Mouse (Mus musculus): ENCODE measurements around the gene Rassf1.
A peak's percentile ranks its signal among the peaks of the same experiment; 100 is the strongest.

Rassf1 gene

GRCm38 (mm10) chr9:107551117-107551889, at the start of gene Rassf1:
TSS of gene Rassf1 (plus strand) at chr9:107551555.
- DNase-seq, result no peak

GRCm38 (mm10) chr9:107502131-107502846, 49.1 kb upstream of the Rassf1 start:
- DNase-seq, result no peak

GRCm38 (mm10) chr9:107504662-107505537, 46.5 kb upstream of the Rassf1 start:
- no peak for DNase-seq

GRCm38 (mm10) chr9:107508266-107508665, 43.1 kb upstream of the Rassf1 start:
- DNase-seq, result peak; percentile 61

- no peak for DNase-seq
Measured at GRCm38 (mm10) chr9:107510384-107511100, 40.8 kb upstream of the Rassf1 start.

- no peak for DNase-seq
Measured at GRCm38 (mm10) chr9:107511436-107511835, 39.9 kb upstream of the Rassf1 start.

GRCm38 (mm10) chr9:107512326-107512725, 39.0 kb upstream of the Rassf1 start:
- DNase-seq, result no peak

GRCm38 (mm10) chr9:107514303-107514955, 36.9 kb upstream of the Rassf1 start:
- peak; percentile 63 for DNase-seq

GRCm38 (mm10) chr9:107520331-107520730, 31.0 kb upstream of the Rassf1 start:
- DNase-seq, result no peak

- no peak for DNase-seq
Measured at GRCm38 (mm10) chr9:107521190-107521589, 30.2 kb upstream of the Rassf1 start.

- no peak for DNase-seq
Measured at GRCm38 (mm10) chr9:107521711-107522399, 29.5 kb upstream of the Rassf1 start.

GRCm38 (mm10) chr9:107522400-107522711, 29.0 kb upstream of the Rassf1 start:
- no peak for DNase-seq

GRCm38 (mm10) chr9:107526198-107527026, 24.9 kb upstream of the Rassf1 start:
- DNase-seq, result peak; percentile 57

GRCm38 (mm10) chr9:107533791-107534407, 17.5 kb upstream of the Rassf1 start, which contains the start of gene Tmem115:
TSS of gene Tmem115 (plus strand) at chr9:107533945.
- peak; percentile 98 for DNase-seq

GRCm38 (mm10) chr9:107534408-107535202, 16.8 kb upstream of the Rassf1 start:
- DNase-seq, result peak; percentile 22

GRCm38 (mm10) chr9:107538231-107538630, 13.1 kb upstream of the Rassf1 start:
- DNase-seq, result peak; percentile 57

- DNase-seq, result no peak
Measured at GRCm38 (mm10) chr9:107538711-107539110, 12.6 kb upstream of the Rassf1 start.

- no peak for DNase-seq
Measured at GRCm38 (mm10) chr9:107539940-107540339, 11.4 kb upstream of the Rassf1 start.

GRCm38 (mm10) chr9:107540420-107540819, 10.9 kb upstream of the Rassf1 start:
- DNase-seq, result no peak
